15 mouse cellular contexts compared by ENCODE assay signal in genomic region chr12:35679025-35679424, GRCm38 (mm10).
"Had no signal": no experiment of that assay in that cellular context is flagged by ENCODE, and none has a peak within 500 bp of the region (broad histone marks: within the 10 kb centered on the region; RNA-seq: fewer than 3 reads in every experiment).

No protein-coding gene starts in this region.

- H3K4me1 ChIP-seq: limb, embryonic 12.5 days; midbrain, embryonic 12.5 days; neural tube, embryonic 13.5 days had no signal

- H3K27ac ChIP-seq: limb, embryonic 12.5 days; liver, embryonic 14.5 days; midbrain, embryonic 12.5 days; neural tube, embryonic 13.5 days had no signal

- H3K27me3 ChIP-seq: limb, embryonic 12.5 days; midbrain, embryonic 12.5 days; neural tube, embryonic 13.5 days had no signal

- H3K9ac ChIP-seq: limb, embryonic 12.5 days; liver, embryonic 14.5 days; midbrain, embryonic 12.5 days; neural tube, embryonic 13.5 days had no signal

- H3K36me3 ChIP-seq: limb, embryonic 12.5 days; midbrain, embryonic 12.5 days; neural tube, embryonic 13.5 days had no signal

- H3K9me3 ChIP-seq: limb, embryonic 12.5 days; midbrain, embryonic 12.5 days; neural tube, embryonic 13.5 days had no signal

- H3K4me3 ChIP-seq: limb, embryonic 12.5 days; midbrain, embryonic 12.5 days; neural tube, embryonic 13.5 days had no signal

- ATAC-seq: intestine, postnatal 0 days; lung, postnatal 0 days; midbrain, embryonic 16.5 days had no signal

- DNase-seq: layer of hippocampus, adult 9-11 months; layer of hippocampus, postnatal 36 days; lung, adult 18-20 months; retina, postnatal 1 day; right cerebral cortex, postnatal 4 days; spleen, adult 18-20 months; thymus, adult 18-20 months; thymus, postnatal 14 days had no signal

- H3K4me2 ChIP-seq: limb, embryonic 12.5 days; midbrain, embryonic 12.5 days; neural tube, embryonic 13.5 days had no signal
